Mouse (Mus musculus) natural killer cell, adult 2 months (primary cell): Measurements from ENCODE around the gene Mypn.

Experiments
- DNase-seq, 2 experiments: peaks; one replicate each; pipeline ENCODE4 v3.0.0; 2022; ENCODE audit warnings: low spot score in 2 of 2

The Mypn gene

DNA sequence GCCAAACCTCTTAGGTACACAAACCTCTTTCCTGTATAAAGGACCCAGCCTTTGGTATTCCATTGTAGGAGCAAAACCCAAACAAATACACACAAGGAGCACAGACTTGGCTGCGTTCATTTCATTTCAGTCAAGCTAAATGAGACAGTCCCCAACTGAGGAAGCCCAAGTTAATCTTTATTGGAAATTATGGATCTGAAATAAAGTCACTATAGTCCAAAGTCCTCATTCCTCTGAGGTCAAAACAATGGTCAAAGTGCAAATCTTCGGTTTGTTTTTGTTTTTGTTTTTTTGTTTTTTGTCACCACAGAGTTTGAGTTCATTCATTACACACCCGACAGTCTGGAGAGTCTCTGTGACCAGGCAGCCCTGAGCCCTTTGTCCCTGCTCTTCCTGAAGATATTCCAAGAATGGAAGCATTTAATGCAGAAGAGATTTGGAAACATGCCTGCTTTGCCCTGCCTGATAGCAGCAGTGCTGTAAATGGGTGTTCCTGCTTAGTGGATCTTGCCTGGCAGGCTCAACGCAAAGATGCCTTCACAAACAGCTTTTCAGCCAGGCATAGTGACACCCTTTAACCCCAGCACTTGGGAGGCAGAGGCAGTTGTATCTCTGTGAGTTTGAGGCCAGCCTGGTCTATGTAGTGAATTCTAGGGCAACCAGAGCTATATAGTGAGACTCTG, 47.9 kb downstream of the Mypn start:
- no peak for DNase-seq

DNA sequence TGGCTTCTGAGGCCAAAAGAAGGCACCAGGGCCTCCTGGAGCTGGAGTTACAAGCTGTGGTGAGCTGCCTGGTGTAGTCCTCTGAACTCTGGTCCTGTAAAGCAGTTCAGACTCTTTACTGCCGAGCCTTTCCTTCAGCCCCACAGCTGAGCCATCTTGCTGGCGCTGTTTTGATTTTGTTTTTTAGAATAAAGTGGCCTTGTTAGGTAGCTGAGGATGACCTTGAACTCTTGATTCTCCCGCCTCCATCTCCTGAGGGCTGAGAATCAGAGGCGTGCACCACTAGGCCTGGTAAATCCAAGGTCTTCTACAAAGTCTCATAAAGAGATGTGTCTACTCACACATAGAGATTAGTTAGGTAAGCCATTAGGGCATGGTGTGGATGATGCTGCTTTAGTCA, 49.0 kb downstream of the Mypn start:
- DNase-seq = no peak

GRCm38 (mm10) chr10:63154226-63154625, 49.5 kb downstream of the Mypn start:
- DNase-seq = no peak

GRCm38 (mm10) chr10:63153563-63153962, 50.2 kb downstream of the Mypn start:
- DNase-seq = peak; percentile 67 to 79

DNA sequence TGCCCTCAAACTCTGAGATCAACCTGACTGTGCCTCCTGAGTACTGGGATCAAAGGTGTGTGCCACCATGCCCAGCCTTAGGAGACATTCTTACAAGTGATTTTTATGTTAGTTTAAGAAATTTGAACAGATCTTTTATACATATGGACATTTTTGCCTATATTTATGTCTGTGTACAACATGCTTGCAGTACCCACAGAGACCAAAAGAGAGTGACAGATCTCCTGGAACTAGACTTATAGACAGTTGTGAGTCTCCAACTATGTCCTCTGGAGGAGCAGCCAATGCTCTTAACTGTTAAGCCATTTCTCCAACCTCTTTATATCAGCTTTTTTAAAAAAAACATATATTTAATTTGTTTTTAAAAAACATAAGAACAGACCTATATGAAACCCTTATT, 51.4 kb downstream of the Mypn start:
- no peak for DNase-seq

DNA sequence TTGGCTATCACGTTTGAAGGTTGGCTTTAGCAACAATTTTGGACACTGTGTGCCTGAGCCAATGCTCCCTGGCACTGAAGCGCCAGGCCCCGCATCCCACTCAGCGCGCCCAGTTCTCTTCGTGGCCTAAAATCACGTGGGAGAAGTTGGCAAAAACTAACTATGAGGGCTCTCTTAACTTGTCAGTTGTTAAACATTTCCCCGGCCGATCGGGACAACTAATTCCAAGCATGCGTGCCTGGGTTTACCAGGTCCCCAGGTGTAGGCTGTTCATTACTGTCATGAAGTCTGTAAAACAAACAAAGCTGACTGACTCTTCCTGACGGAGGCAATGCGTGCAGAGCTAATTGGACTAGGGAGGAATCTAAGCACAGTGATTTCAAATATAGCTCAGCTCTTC, 61.1 kb downstream of the Mypn start:
- no peak for DNase-seq

GRCm38 (mm10) chr10:63136436-63136835, 67.3 kb downstream of the Mypn start:
- DNase-seq = no peak

GRCm38 (mm10) chr10:63135680-63136079, 68.1 kb downstream of the Mypn start:
- no peak for DNase-seq

- DNase-seq = no peak
These were observed 70.4 kb downstream of the Mypn start for GRCm38 (mm10) chr10:63133326-63133725.

- no peak for DNase-seq
These were observed 71.4 kb downstream of the Mypn start for GRCm38 (mm10) chr10:63132356-63132755.

DNA sequence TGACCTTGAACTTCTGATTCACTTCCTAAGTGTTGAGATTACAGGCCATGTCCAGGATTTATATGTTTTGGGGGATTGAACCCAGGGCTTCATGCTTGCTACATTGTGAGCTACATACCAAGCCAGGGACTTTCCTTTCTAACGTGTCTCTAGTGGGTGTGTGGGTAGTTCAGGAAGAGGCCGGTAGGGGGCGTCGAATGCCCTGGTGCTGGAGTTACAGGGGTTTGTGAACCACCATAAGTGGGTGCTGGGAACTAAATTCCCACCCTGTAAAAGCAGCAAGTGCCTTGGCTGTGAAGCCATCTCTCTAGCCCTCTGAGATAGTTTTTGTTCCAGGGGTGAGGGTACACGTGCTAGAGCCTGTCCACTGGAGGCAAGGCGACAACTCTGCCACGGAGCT, 73.3 kb downstream of the Mypn start:
- no peak for DNase-seq

DNA sequence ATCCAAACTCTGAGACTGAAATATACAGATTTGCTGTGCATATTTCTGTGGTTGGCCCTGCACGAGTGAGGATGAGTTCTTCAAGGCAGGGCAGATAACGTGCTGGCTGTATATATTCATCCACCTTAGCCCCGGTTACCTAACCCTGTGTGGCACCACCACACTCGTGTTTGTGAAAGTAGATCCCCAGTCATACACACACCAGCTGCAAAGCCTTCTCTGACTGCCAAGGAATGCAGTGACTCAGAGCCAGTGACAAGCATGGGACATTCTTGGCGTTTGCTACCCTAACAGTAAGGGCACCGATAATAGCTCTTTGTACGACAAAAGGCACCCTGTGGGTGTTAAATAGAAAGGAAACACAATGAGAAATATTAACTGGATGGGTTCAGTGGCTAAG, 75.5 kb downstream of the Mypn start:
- no peak for DNase-seq

DNA sequence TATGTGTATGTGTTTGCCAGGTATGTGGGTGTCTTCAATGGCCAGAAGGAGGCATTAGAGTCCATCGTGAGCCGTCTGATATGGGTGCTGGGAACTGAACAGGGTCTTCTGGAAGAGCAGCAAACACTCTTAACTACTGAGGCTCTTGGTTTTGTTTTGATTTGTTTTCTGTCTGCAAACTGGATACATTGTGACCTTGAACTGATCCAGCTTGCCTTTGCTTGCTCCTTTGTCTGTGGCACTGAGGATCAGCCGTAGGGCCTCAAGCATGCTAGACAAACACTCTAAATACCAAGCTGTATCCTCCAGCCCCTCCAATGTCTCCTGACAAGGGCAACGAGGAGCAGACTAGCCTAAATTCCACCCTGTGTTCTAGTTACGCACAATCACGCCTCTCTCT, 76.6 kb downstream of the Mypn start:
- no peak for DNase-seq

- no peak for DNase-seq
These were observed 77.6 kb downstream of the Mypn start for GRCm38 (mm10) chr10:63126116-63126515.

GRCm38 (mm10) chr10:63125343-63125742, 78.4 kb downstream of the Mypn start:
- DNase-seq = no peak

- no peak for DNase-seq
These were observed 79.7 kb downstream of the Mypn start for GRCm38 (mm10) chr10:63124016-63124415.

GRCm38 (mm10) chr10:63123141-63123540, 80.6 kb downstream of the Mypn start:
- DNase-seq = no peak

DNA sequence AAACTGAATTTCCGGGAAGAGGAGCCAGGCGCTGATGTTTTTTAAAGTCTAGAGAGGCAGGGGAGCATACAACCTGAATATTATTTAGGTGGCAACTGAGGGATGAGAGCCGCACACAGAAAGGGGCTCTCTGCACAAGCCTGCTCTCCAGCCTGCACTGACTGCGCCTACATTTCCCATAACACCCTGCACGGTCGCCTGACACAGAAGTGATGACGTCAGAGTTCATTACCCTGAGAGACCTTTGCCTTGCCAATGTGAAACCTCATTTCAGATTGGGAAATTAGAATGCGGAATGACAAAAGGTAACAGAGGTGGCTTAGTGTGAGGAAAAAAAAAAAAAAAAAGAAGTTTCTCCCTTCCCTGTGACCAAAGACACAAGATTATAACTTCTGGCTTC, 81.2 kb downstream of the Mypn start:
- no peak for DNase-seq

DNA sequence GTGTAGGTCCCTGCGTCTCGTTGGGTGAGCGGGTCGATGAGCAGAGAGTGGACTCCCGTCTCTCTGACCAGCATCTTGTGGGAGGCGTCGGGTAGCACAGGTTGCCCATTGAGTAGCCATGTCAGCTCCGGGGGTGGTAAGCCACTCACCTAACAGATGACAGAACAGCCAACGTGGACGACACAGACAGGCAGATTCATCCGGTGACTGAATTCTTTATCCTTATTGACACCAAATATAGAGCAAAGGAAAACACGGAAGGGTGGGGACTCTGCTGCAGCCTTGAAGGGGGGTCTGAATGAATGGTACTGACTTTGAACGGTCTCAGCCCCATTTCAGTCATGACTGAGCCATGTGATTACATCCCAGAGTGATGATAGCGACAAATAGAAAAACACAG, 81.8 kb downstream of the Mypn start:
- DNase-seq = no peak

DNA sequence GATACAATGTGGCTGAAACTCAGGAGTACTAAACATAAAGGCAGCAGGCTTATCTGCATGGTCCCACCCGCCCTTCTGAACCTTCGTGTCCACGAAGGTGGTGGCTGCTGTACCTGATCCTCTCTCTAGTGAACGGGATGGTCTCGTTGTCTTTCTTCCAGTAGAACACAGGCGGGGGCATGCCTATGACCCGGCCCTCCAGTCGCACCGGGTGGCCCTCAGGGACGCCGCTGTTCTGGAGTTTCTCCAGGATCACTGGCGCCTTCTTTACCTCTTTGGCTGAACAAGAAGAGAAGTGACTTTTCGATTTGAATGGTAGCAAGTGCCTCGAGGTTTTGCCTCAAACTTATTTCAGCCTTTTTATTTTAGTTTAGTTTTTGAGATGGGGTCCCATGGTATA, 83.8 kb downstream of the Mypn start:
- DNase-seq = no peak

- DNase-seq = no peak
These were observed 86.2 kb downstream of the Mypn start for GRCm38 (mm10) chr10:63117583-63117982.

GRCm38 (mm10) chr10:63116376-63116775, 87.4 kb downstream of the Mypn start:
- no peak for DNase-seq

DNA sequence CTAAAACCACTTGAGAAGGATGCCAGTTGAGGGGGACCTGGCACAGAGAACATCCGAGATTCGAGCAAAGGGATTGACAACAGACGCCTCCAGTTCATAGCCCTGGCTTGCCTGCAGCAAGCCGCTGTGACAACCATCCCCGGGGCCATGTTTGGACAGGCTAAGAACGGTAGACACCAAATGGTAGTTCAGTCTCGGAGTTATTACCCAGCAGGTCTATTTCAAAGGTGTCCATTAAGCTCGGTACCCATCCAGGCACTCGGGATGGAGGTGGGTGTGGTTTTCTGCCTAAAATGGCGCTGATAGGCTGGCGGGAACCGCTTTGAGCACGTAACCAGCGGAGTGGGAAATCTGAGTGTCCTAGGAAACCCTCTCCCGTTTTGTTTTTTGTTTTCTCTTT, 87.9 kb downstream of the Mypn start:
- no peak for DNase-seq

DNA sequence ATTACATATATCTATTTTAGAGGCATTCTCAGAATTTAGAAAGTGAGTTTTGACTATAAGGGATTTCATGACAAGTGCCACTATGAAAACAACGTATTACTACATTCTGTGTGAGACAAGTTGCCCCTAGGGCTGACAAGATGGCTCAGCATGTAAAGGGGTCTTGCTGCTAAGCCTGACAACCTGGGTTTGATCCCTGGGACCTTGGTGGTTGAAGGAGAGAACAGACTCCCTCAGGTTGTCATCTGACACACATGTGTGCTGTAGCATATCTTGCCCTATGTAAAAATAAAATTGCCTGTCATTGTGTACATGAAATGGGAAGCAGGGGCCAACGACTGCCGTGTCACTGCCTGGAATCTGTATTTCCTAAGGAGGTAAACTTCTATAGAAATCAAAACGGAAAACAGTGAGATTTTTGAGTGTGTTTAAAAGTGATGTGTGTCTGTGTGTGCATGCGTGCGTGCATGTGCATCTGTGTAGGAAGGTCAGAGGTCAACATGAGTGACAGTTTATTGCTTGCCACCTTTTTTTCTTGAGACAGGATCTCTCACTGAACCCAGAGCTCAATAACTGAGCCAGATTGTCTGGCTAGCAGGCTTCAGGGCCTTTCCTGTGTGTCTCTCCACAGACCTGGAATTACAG, 89.9 kb downstream of the Mypn start:
- no peak for DNase-seq
